Mouse (Mus musculus) myocyte (in vitro differentiated cells): ENCODE data around the gene Speg.

Experiments used
- E2F4 ChIP-seq: IDR thresholded peaks from one replicate; pipeline ENCODE4 v1.6.1; 2011; ENCODE audit warnings: mild to moderate bottlenecking, control low read depth, moderate library complexity; ENCODE audit not compliant: insufficient read depth
- MAX ChIP-seq: IDR thresholded peaks from one replicate; pipeline ENCODE4 v1.6.1; 2011; ENCODE audit warnings: low read depth, mild to moderate bottlenecking, control low read depth
- MYOD1 ChIP-seq, 3 experiments: IDR thresholded peaks; one replicate each; pipeline ENCODE4 v1.6.1; 2011; ENCODE audit warnings: control low read depth in 2 of 3, low read depth in 2 of 3, mild to moderate bottlenecking in 2 of 3, moderate library complexity in 1 of 3; ENCODE audit not compliant: insufficient read length in 2 of 3, control insufficient read depth in 1 of 3
- MYOG ChIP-seq, 3 experiments: IDR thresholded peaks; one replicate each; pipeline ENCODE4 v1.6.1; 2011; ENCODE audit warnings: control low read depth in 2 of 3, low read depth in 2 of 3, mild to moderate bottlenecking in 2 of 3; ENCODE audit not compliant: insufficient read length in 2 of 3, control insufficient read depth in 1 of 3, insufficient read depth in 1 of 3
- POLR2A ChIP-seq: IDR thresholded peaks from one replicate; pipeline ENCODE4 v1.6.1; 2011; ENCODE audit warnings: low read depth, mild to moderate bottlenecking, control low read depth, moderate library complexity; ENCODE audit not compliant: insufficient read length
- REST ChIP-seq: IDR thresholded peaks from one replicate; pipeline ENCODE4 v1.6.1; 2011; ENCODE audit warnings: mild to moderate bottlenecking, control low read depth, moderate library complexity; ENCODE audit not compliant: insufficient read depth, insufficient read length
- SRF ChIP-seq: IDR thresholded peaks from one replicate; pipeline ENCODE4 v1.6.1; 2011; ENCODE audit warnings: low read depth; ENCODE audit not compliant: control insufficient read depth, insufficient read length
- TCF12 ChIP-seq: IDR thresholded peaks from one replicate; pipeline ENCODE4 v1.6.1; 2011; ENCODE audit warnings: mild to moderate bottlenecking, control low read depth; ENCODE audit not compliant: poor library complexity, insufficient read depth, severe bottlenecking
- TCF3 ChIP-seq: IDR thresholded peaks from one replicate; pipeline ENCODE4 v1.6.1; 2011; ENCODE audit warnings: low read depth, control low read depth; ENCODE audit not compliant: insufficient read length
- USF1 ChIP-seq: IDR thresholded peaks from one replicate; pipeline ENCODE4 v1.6.1; 2011; ENCODE audit warnings: low read depth, mild to moderate bottlenecking, control low read depth, moderate library complexity

DNA sequence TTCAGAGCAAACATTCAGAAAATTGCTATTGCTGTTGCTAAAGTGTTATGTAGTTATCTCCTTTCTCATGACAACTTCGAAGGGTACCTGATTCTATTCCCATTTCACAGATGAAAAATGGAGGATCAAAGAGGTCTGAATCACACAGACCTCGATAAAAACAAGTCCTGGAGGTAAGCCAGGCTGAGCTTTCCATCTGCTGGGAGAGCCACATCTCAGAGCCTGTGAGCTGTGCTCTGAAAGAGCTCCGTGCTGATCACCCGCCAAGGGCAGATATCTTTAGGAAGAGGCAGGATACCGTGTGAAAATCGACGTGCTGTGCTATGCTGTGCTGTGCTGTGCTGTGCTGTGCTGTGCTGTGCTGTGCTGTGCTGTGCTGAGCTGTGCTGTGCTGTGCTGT is 85.2 kb downstream of the Speg start:
- TF ChIP-seq USF1 (no peak), MAX (no peak), POLR2A (no peak), REST (no peak), E2F4 (no peak), TCF12 (no peak), MYOG (IDR thresholded peaks at IDR 0.05; ENCODE audit: control insufficient read depth in 1 of 3, insufficient read depth in 1 of 3, insufficient read length in 2 of 3, low read depth in 2 of 3) (no peak), MYOD1 (IDR thresholded peaks at IDR 0.05; ENCODE audit: control insufficient read depth in 1 of 3, insufficient read length in 2 of 3, low read depth in 2 of 3) (no peak), SRF (no peak), TCF3 (no peak)
